Mouse (Mus musculus) heart, postnatal 0 days (tissue): ENCODE results near the gene Unc80.

Experiments used
- CTCF ChIP-seq: IDR thresholded peaks from 2 replicates; pipeline ENCODE4 v1.5.1; 2016; ENCODE audit warnings: antibody characterized with exemption, control low read depth, low read depth
- EP300 ChIP-seq: IDR thresholded peaks from 2 replicates; pipeline ENCODE4 v1.6.1; 2016; ENCODE audit warnings: antibody characterized with exemption, low read depth

GRCm38 (mm10) chr1:66701576-66701940, 233.4 kb downstream of the Unc80 start:
- TF ChIP-seq CTCF (no peak), EP300 (no peak)
